Mouse (Mus musculus) hindlimb bud, embryonic 11.5 days (tissue): Measurements from ENCODE around the gene Dip2b.

Source experiments
- DNase-seq: peaks from one replicate; pipeline ENCODE4 v3.0.0-alpha.2; 2012; ENCODE audit warnings: low read depth, low spot score; ENCODE audit errors: extremely low spot score

Gene Dip2b

GRCm38 (mm10) chr15:100049496-100050087 lies 11.1 kb downstream of the Dip2b start:
- no peak for DNase-seq

- no peak for DNase-seq
Observed at GRCm38 (mm10) chr15:100050940-100051339, 12.5 kb downstream of the Dip2b start.

- DNase-seq: no peak
Observed at GRCm38 (mm10) chr15:100052726-100053125, 14.3 kb downstream of the Dip2b start.

GRCm38 (mm10) chr15:100056397-100056908 lies 18.0 kb downstream of the Dip2b start:
- DNase-seq: no peak

- DNase-seq: no peak
Observed at GRCm38 (mm10) chr15:100057698-100058097, 19.2 kb downstream of the Dip2b start.

GRCm38 (mm10) chr15:100058143-100058542 lies 19.7 kb downstream of the Dip2b start:
- no peak for DNase-seq

- no peak for DNase-seq
Observed at GRCm38 (mm10) chr15:100058912-100059311, 20.4 kb downstream of the Dip2b start.

- no peak for DNase-seq
Observed at GRCm38 (mm10) chr15:100059626-100060311, 21.3 kb downstream of the Dip2b start.

- DNase-seq: no peak
Observed at GRCm38 (mm10) chr15:100060513-100061140, 22.2 kb downstream of the Dip2b start.

- DNase-seq: no peak
Observed at GRCm38 (mm10) chr15:100061377-100061776, 22.9 kb downstream of the Dip2b start.

- DNase-seq: no peak
Observed at GRCm38 (mm10) chr15:100063229-100063773, 24.8 kb downstream of the Dip2b start.

- DNase-seq: no peak
Observed at GRCm38 (mm10) chr15:100066702-100067101, 28.2 kb downstream of the Dip2b start.

- DNase-seq: no peak
Observed at GRCm38 (mm10) chr15:100069101-100069500, 30.6 kb downstream of the Dip2b start.

- no peak for DNase-seq
Observed at GRCm38 (mm10) chr15:100070021-100070420, 31.6 kb downstream of the Dip2b start.

GRCm38 (mm10) chr15:100071819-100072218 lies 33.4 kb downstream of the Dip2b start:
- no peak for DNase-seq

- no peak for DNase-seq
Observed at GRCm38 (mm10) chr15:100073696-100074453, 35.4 kb downstream of the Dip2b start.

- DNase-seq: no peak
Observed at GRCm38 (mm10) chr15:100074754-100075153, 36.3 kb downstream of the Dip2b start.

- DNase-seq: no peak
Observed at GRCm38 (mm10) chr15:100076362-100076761, 37.9 kb downstream of the Dip2b start.

- no peak for DNase-seq
Observed at GRCm38 (mm10) chr15:100080833-100081477, 42.5 kb downstream of the Dip2b start.

GRCm38 (mm10) chr15:100081478-100081998 lies 43.1 kb downstream of the Dip2b start:
- DNase-seq: no peak
